Mouse (Mus musculus) kidney, postnatal 0 days (tissue): Measurements from ENCODE around the gene Armc5. TPM values are rescaled to one million over a fixed set of nuclear protein-coding genes. Genes with fewer than 3 reads are reported as not detected.

ENCODE experiments used
- ATAC-seq: fragments of 200-750 bp; cut with Nextera tagmentation; replicated peaks from 2 replicates; pipeline ENCODE4 v1.8.0; 2017; ENCODE audit warnings: low read depth, moderate number of reproducible peaks, moderate TSS enrichment, moderate library complexity; ENCODE audit not compliant: low FRiP score
- DNase-seq: peaks from one replicate; pipeline ENCODE4 v3.0.0-alpha.2; 2016; ENCODE audit warnings: low spot score
- H3K27ac ChIP-seq: fragments of 300-500 bp; sonication (generic); 2 replicates; pipeline ENCODE4 v1.5.1; 2014; ENCODE audit warnings: mild to moderate bottlenecking
- H3K27me3 ChIP-seq: fragments of 300-500 bp; sonication (generic); 2 replicates; pipeline ENCODE4 v1.6.1; 2014; ENCODE audit warnings: low read length, mixed read lengths; ENCODE audit not compliant: insufficient read depth
- H3K36me3 ChIP-seq: fragments of 300-500 bp; sonication (generic); 2 replicates; pipeline ENCODE4 v1.6.1; 2014; ENCODE audit warnings: low read length, mixed read lengths; ENCODE audit not compliant: insufficient read depth
- H3K4me1 ChIP-seq: fragments of 300-500 bp; sonication (generic); replicated peaks from 2 replicates; pipeline ENCODE4 v1.6.1; 2014; ENCODE audit warnings: antibody characterized with exemption, low read length, mixed read lengths; ENCODE audit not compliant: insufficient read depth
- H3K4me2 ChIP-seq: fragments of 300-500 bp; sonication (generic); 2 replicates; pipeline ENCODE4 v1.6.1; 2014; ENCODE audit warnings: mild to moderate bottlenecking, low read length, moderate library complexity, mixed read lengths
- H3K4me3 ChIP-seq: fragments of 300-500 bp; sonication (generic); replicated peaks from 2 replicates; pipeline ENCODE4 v1.5.1; 2014; ENCODE audit warnings: low read depth, low read length
- H3K9ac ChIP-seq: fragments of 300-500 bp; sonication (generic); 2 replicates; pipeline ENCODE4 v1.6.1; 2014; ENCODE audit warnings: low read depth, low read length
- H3K9me3 ChIP-seq: fragments of 300-500 bp; sonication (generic); replicated peaks from 2 replicates; pipeline ENCODE4 v1.6.1; 2016; ENCODE audit warnings: low read length, inconsistent platforms, mixed read lengths
- CTCF ChIP-seq: IDR thresholded peaks from 2 replicates; pipeline ENCODE4 v1.5.1; 2016; ENCODE audit warnings: antibody characterized with exemption, low read depth, mild to moderate bottlenecking, moderate library complexity
- WGBS: fragments of 180-500 bp; shearing (Covaris S2); extraction: QIAGEN DNeasy Blood & Tissue Kit; methylation state at CpG from one replicate; pipeline ENCODE4 v1.1.7; 2014; 5-methylcytosine and 5-hydroxymethylcytosine counted together
- polyA plus RNA-seq: library from polyadenylated mRNA; unstranded; fragments of >200 nt; fragmentation: Nextera tagmentation; extraction: Ambion mirVana; gene quantifications from 2 replicates; pipeline ENCODE4 v1.2.1, GENCODE M21; 2015

Gene Armc5
- 17.0 and 17.1 TPM in 2 replicates for polyA plus RNA-seq

- Histone ChIP-seq H3K4me2 (peak within 1 kb of the TSS; percentile 71), H3K9me3 (no peaks in the 10 kb centered on the region), H3K27ac (peak within 1 kb of the TSS; percentile 98), H3K4me3 (peak within 1 kb of the TSS; percentile 61), H3K4me1 (peaks cover 4% of the 10 kb centered on the region; the same call in 1 of the 2 replicates), H3K27me3 (no peaks in the 10 kb centered on the region), H3K9ac (peak within 1 kb of the TSS; percentile 90), H3K36me3 (peaks cover 17% of the 10 kb centered on the region)
- TF ChIP-seq CTCF: peak; percentile 86
- DNase-seq (peak; percentile 88), ATAC-seq (peak; percentile 22)
- 23% methylated on average over 37 of the region's 37 CpGs for WGBS
Observed at GRCm38 (mm10) chr7:128236856-128237592, at the start of gene Armc5. Armc5 (plus strand) TSS chr7:128237342.

- ATAC-seq (no peak), DNase-seq (no peak)
- Histone ChIP-seq H3K27ac (no peak overlapping the region), H3K9ac (no peak overlapping the region), H3K36me3 (no peaks in the 10 kb centered on the region), H3K4me3 (no peak overlapping the region), H3K27me3 (no peaks in the 10 kb centered on the region), H3K4me2 (no peak overlapping the region), H3K4me1 (no peaks in the 10 kb centered on the region), H3K9me3 (no peaks in the 10 kb centered on the region)
- WGBS: 85% methylated on average over 9 of the region's 9 CpGs
- no peak for TF ChIP-seq CTCF
Observed at GRCm38 (mm10) chr7:128201607-128202006, 35.5 kb upstream of the Armc5 start.

- Histone ChIP-seq H3K36me3 (no peaks in the 10 kb centered on the region), H3K4me3 (no peak overlapping the region), H3K4me1 (no peaks in the 10 kb centered on the region), H3K27ac (no peak overlapping the region), H3K9ac (no peak overlapping the region), H3K27me3 (no peaks in the 10 kb centered on the region), H3K4me2 (no peak overlapping the region), H3K9me3 (no peaks in the 10 kb centered on the region)
- no peak for TF ChIP-seq CTCF
- DNase-seq: no peak
- no peak for ATAC-seq
- WGBS: 76% methylated on average over 9 of the region's 9 CpGs
Observed at GRCm38 (mm10) chr7:128203071-128203470, 34.1 kb upstream of the Armc5 start.

- no peak overlapping the region for H3K9ac ChIP-seq
- no peak overlapping the region for H3K4me2 ChIP-seq
- DNase-seq (no peak), ATAC-seq (no peak)
- H3K27ac ChIP-seq: no peak overlapping the region
- 93% methylated on average over 8 of the region's 8 CpGs for WGBS
- no peaks in the 10 kb centered on the region for H3K36me3 ChIP-seq
- TF ChIP-seq CTCF: no peak
- H3K4me1 ChIP-seq: no peaks in the 10 kb centered on the region
- no peak overlapping the region for H3K4me3 ChIP-seq
- H3K9me3 ChIP-seq: no peaks in the 10 kb centered on the region
- no peaks in the 10 kb centered on the region for H3K27me3 ChIP-seq
Observed at GRCm38 (mm10) chr7:128204179-128204578, 33.0 kb upstream of the Armc5 start.

- H3K4me2 ChIP-seq: no peak overlapping the region
- DNase-seq: no peak
- WGBS: 82% methylated on average over 18 of the region's 18 CpGs
Observed at GRCm38 (mm10) chr7:128205695-128206094, 31.4 kb upstream of the Armc5 start.

GRCm38 (mm10) chr7:128206152-128206551 is 31.0 kb upstream of the Armc5 start, which contains the start of gene Cox6a2:
Cox6a2 (minus strand) TSS chr7:128206387.
- WGBS: 86% methylated on average over 6 of the region's 6 CpGs
- H3K4me3 ChIP-seq: no peak within 1 kb of the TSS
- no peaks in the 10 kb centered on the region for H3K27me3 ChIP-seq
- no peak for DNase-seq
- no peaks in the 10 kb centered on the region for H3K4me1 ChIP-seq
- H3K9me3 ChIP-seq: no peaks in the 10 kb centered on the region
- no peaks in the 10 kb centered on the region for H3K36me3 ChIP-seq
- no peak for TF ChIP-seq CTCF
- ATAC-seq: no peak
- H3K4me2 ChIP-seq: no peak within 1 kb of the TSS
- H3K27ac ChIP-seq: no peak within 1 kb of the TSS
- no peak within 1 kb of the TSS for H3K9ac ChIP-seq

More at GRCm38 (mm10) chr7:128205695-128206094, 31.4 kb upstream of the Armc5 start:
- Histone ChIP-seq H3K9me3 (no peaks in the 10 kb centered on the region), H3K9ac (no peak overlapping the region), H3K4me1 (no peaks in the 10 kb centered on the region), H3K4me3 (no peak overlapping the region), H3K27me3 (no peaks in the 10 kb centered on the region), H3K27ac (no peak overlapping the region), H3K36me3 (no peaks in the 10 kb centered on the region)
- no peak for ATAC-seq
- no peak for TF ChIP-seq CTCF
